Mouse (Mus musculus): ENCODE measurements around the gene Hist1h2ae. TPM values are rescaled to one million over a fixed set of nuclear protein-coding genes. Genes with fewer than 3 reads are reported as not detected.
"Not testable (repeated sequence)": the region's sequence is repeated elsewhere in the genome, so short reads cannot be mapped to it uniquely, and the experiment has no call there.

The Hist1h2ae gene
- polyA plus RNA-seq, 1 experiment from 2014 or later, result 53.3 TPM

- WGBS, result 6% methylated on average over 19 of the region's 20 CpGs
- ATAC-seq (ENCODE audit: insufficient number of reproducible peaks, low FRiP score, low TSS enrichment, low read depth), result not testable (repeated sequence)
Measured at GRCm38 (mm10) chr13:23573034-23573897, 2.2 kb upstream of the Hist1h2ae start.

DNA sequence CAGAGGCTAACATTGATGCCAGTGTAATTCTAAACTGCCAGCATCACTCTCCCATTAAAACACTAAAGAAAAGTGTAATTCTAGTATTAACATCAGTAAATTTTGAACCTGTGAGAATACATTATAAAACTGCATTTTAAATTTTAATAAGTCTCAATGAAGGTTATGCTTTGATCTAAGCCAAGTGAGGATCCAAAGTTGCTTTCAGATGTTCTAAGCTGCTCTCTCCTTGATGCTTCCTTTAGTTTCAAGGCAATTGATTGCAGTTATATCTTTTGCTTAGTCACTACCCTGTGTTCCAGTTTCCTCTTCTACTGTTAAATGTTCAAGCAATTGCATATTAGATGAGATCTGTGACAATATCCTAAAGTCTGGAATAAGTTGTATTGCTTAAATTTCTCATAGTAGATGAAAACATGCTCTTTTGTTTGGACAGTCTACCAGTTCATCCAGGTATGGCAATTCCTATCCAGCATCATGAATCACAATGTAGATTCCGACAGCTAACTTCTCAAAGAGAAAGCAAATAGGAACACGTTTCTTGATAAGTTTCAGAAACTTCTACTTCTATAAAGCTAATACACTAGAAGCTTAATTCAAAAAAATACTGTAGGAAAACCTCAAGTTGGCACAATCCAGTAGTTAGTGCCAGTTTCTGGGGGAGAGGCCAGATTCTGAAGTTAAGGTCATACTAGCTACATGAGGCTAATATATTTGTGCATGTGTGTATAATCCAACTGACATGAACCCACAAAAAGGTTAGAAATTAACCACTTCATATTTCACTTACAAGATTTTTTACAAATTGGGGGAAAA is 1.4 kb upstream of the Hist1h2ae start:
- peak overlapping the region; percentile 47 for H3K9ac ChIP-seq
- WGBS, result 26% methylated on average over 2 of the region's 2 CpGs
- no peak for ATAC-seq (ENCODE audit: insufficient number of reproducible peaks, low FRiP score, low TSS enrichment, low read depth)

More at GRCm38 (mm10) chr13:23573034-23573897, 2.2 kb upstream of the Hist1h2ae start:
- Histone ChIP-seq H3K4me2 (replicated peaks) (peak overlapping the region; percentile 59), H3K9ac (peak overlapping the region; percentile 40), H3K4me3 (replicated peaks) (peak overlapping the region; percentile 49), H3K27ac (replicated peaks) (peak overlapping the region; percentile 96), H3K4me1 (peaks cover 29% of the 10 kb centered on the region)
- not testable (repeated sequence) for H3K9me3 ChIP-seq (replicated peaks); H3K36me3 ChIP-seq; H3K27me3 ChIP-seq

GRCm38 (mm10) chr13:23571504-23572217 is 641 bp upstream of the Hist1h2ae start:
- Histone ChIP-seq H3K4me2 (replicated peaks) (peak overlapping the region; percentile 59), H3K9ac (peak overlapping the region; percentile 47), H3K4me1 (peaks cover 21% of the 10 kb centered on the region), H3K27ac (replicated peaks) (peak overlapping the region; percentile 96), H3K4me3 (replicated peaks) (peak overlapping the region; percentile 49)
- under 1% methylated on average over 17 of the region's 34 CpGs for WGBS
- not testable (repeated sequence) for ATAC-seq (ENCODE audit: insufficient number of reproducible peaks, low FRiP score, low TSS enrichment, low read depth); H3K36me3 ChIP-seq; H3K9me3 ChIP-seq (replicated peaks); H3K27me3 ChIP-seq

More for the DNA sequence above, 1.4 kb upstream of the Hist1h2ae start:
- H3K36me3 ChIP-seq, result no peaks in the 10 kb centered on the region
- H3K4me1 ChIP-seq, result peaks cover 29% of the 10 kb centered on the region
- peak overlapping the region; percentile 49 for H3K4me3 ChIP-seq (replicated peaks)
- peak overlapping the region; percentile 96; the same call in 1 of the 2 replicates for H3K27ac ChIP-seq (replicated peaks)
- H3K27me3 ChIP-seq, result no peaks in the 10 kb centered on the region
- H3K9me3 ChIP-seq (replicated peaks), result no peaks in the 10 kb centered on the region
- peak overlapping the region; percentile 59 for H3K4me2 ChIP-seq (replicated peaks)

- Histone ChIP-seq H3K4me3 (replicated peaks) (peak overlapping the region; percentile 49), H3K4me2 (replicated peaks) (peak overlapping the region; percentile 59), H3K27ac (replicated peaks) (peak overlapping the region; percentile 96), H3K9ac (peak overlapping the region; percentile 26; the same call in 1 of the 2 replicates), H3K4me1 (peaks cover 17% of the 10 kb centered on the region)
- H3K36me3 ChIP-seq; H3K9me3 ChIP-seq (replicated peaks); H3K27me3 ChIP-seq: not testable (repeated sequence)
- ATAC-seq (ENCODE audit: insufficient number of reproducible peaks, low FRiP score, low TSS enrichment, low read depth), result peak; percentile 5; the same call in 1 of the 2 replicates
- WGBS, result under 1% methylated on average over 25 of the region's 41 CpGs
Measured at GRCm38 (mm10) chr13:23570261-23571021, 579 bp downstream of the Hist1h2ae start.

GRCm38 (mm10) chr13:23564482-23564881 is 6.5 kb downstream of the Hist1h2ae start:
- Histone ChIP-seq H3K27ac (replicated peaks) (no peak overlapping the region), H3K9ac (no peak overlapping the region), H3K27me3 (no peaks in the 10 kb centered on the region), H3K9me3 (replicated peaks) (no peaks in the 10 kb centered on the region), H3K4me3 (replicated peaks) (no peak overlapping the region), H3K4me1 (no peaks in the 10 kb centered on the region), H3K36me3 (no peaks in the 10 kb centered on the region), H3K4me2 (replicated peaks) (no peak overlapping the region)
- WGBS, result 85% methylated on average over 2 of the region's 2 CpGs
- ATAC-seq (ENCODE audit: insufficient number of reproducible peaks, low FRiP score, low TSS enrichment, low read depth), result no peak

- 0 out of 2 replicates have a peak, but pooled peaks have one; percentile 34 for ATAC-seq (ENCODE audit: insufficient number of reproducible peaks, low FRiP score, low TSS enrichment, low read depth)
Measured at GRCm38 (mm10) chr13:23562699-23563462, 8.1 kb downstream of the Hist1h2ae start.

DNA sequence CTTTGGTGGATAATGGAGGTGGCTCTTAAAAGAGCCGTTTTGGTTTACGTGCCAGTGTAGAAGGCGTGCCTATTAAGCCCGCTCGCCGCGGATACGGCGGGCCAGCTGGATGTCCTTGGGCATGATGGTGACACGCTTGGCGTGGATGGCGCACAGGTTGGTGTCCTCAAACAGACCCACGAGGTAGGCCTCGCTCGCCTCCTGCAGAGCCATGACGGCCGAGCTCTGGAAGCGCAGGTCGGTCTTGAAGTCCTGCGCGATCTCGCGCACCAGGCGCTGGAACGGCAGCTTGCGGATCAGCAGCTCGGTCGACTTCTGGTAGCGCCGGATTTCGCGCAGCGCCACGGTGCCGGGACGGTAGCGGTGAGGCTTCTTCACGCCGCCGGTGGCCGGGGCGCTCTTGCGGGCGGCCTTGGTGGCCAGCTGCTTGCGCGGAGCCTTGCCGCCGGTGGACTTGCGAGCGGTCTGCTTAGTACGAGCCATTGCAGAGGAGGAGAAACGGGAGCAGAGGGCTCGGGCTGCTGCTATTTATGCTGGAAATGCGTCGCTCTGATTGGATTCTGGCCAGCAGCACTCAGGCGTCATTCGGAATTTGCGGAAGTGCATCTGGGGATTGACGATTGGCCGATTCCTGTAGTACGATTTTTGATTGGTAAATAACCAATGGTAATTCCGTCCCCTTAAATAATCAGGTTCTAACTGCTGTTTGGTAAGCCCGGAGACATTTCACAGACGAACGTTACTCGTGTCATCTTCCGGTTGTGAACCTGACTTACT is 8.9 kb downstream of the Hist1h2ae start, which contains the start of gene Hist1h3e:
Gene Hist1h3e (minus strand): TSS at position 487 of the 777 bp plus-strand sequence.
- WGBS, result under 1% methylated on average over 67 of the region's 67 CpGs
- not testable (repeated sequence) for H3K27me3 ChIP-seq; H3K9me3 ChIP-seq (replicated peaks); H3K36me3 ChIP-seq; H3K4me1 ChIP-seq
- H3K27ac ChIP-seq (replicated peaks), result peak within 1 kb of the TSS; percentile 96
- H3K4me3 ChIP-seq (replicated peaks), result peak within 1 kb of the TSS; percentile 52
- peak within 1 kb of the TSS; percentile 45 for H3K9ac ChIP-seq
- peak within 1 kb of the TSS; percentile 61 for H3K4me2 ChIP-seq (replicated peaks)
- ATAC-seq (ENCODE audit: insufficient number of reproducible peaks, low FRiP score, low TSS enrichment, low read depth), result peak; percentile 90

More at GRCm38 (mm10) chr13:23562699-23563462, 8.1 kb downstream of the Hist1h2ae start:
- H3K36me3 ChIP-seq, result no peaks in the 10 kb centered on the region
- WGBS, result 2% methylated on average over 18 of the region's 18 CpGs
- H3K27ac ChIP-seq (replicated peaks), result peak overlapping the region; percentile 96
- no peaks in the 10 kb centered on the region for H3K9me3 ChIP-seq (replicated peaks)
- H3K4me2 ChIP-seq (replicated peaks), result peak overlapping the region; percentile 61
- peak overlapping the region; percentile 40; the same call in 1 of the 2 replicates for H3K9ac ChIP-seq
- no peaks in the 10 kb centered on the region for H3K27me3 ChIP-seq
- H3K4me3 ChIP-seq (replicated peaks), result peak overlapping the region; percentile 52
- no peaks in the 10 kb centered on the region for H3K4me1 ChIP-seq

GRCm38 (mm10) chr13:23561531-23561882 is 9.5 kb downstream of the Hist1h2ae start:
- peak overlapping the region; percentile 61 for H3K4me2 ChIP-seq (replicated peaks)

GRCm38 (mm10) chr13:23560699-23561098 is 10.3 kb downstream of the Hist1h2ae start:
- not testable (repeated sequence) for H3K4me2 ChIP-seq (replicated peaks); ATAC-seq (ENCODE audit: insufficient number of reproducible peaks, low FRiP score, low TSS enrichment, low read depth); H3K4me3 ChIP-seq (replicated peaks); H3K36me3 ChIP-seq; H3K9me3 ChIP-seq (replicated peaks); H3K27me3 ChIP-seq; H3K4me1 ChIP-seq; H3K9ac ChIP-seq
- 14% methylated on average over 2 of the region's 2 CpGs for WGBS
- H3K27ac ChIP-seq (replicated peaks), result 0 out of 2 replicates have a peak overlapping the region, but pooled peaks have one; percentile 51

More at GRCm38 (mm10) chr13:23561531-23561882, 9.5 kb downstream of the Hist1h2ae start:
- peak overlapping the region; percentile 96 for H3K27ac ChIP-seq (replicated peaks)
- 0% methylated on average over 2 of the region's 5 CpGs for WGBS
- H3K4me3 ChIP-seq (replicated peaks), result peak overlapping the region; percentile 52
- H3K9me3 ChIP-seq (replicated peaks); H3K36me3 ChIP-seq; H3K27me3 ChIP-seq; H3K9ac ChIP-seq; H3K4me1 ChIP-seq; ATAC-seq (ENCODE audit: insufficient number of reproducible peaks, low FRiP score, low TSS enrichment, low read depth): not testable (repeated sequence)

Data from embryonic facial prominence, embryonic 15.5 days (tissue).